Mouse (Mus musculus) heart, embryonic 11.5 days (tissue): ENCODE data around the gene Commd1. TPM values are rescaled to one million over a fixed set of nuclear protein-coding genes. Genes with fewer than 3 reads are reported as not detected.

ENCODE experiments used
- ATAC-seq: fragments of 200-750 bp; cut with Nextera tagmentation; replicated peaks from 2 replicates; pipeline ENCODE4 v1.8.0; 2017; ENCODE audit warnings: moderate library complexity; ENCODE audit not compliant: insufficient number of reproducible peaks, low FRiP score, low TSS enrichment
- H3K27ac ChIP-seq: fragments of 300-500 bp; sonication (generic); 2 replicates; pipeline ENCODE4 v1.5.1; 2014; ENCODE audit warnings: mild to moderate bottlenecking, low read depth, low read length
- H3K27me3 ChIP-seq: fragments of 300-500 bp; sonication (generic); 2 replicates; pipeline ENCODE4 v1.6.1; 2014; ENCODE audit warnings: mild to moderate bottlenecking, low read length, mixed read lengths; ENCODE audit not compliant: control insufficient read depth, insufficient read depth
- H3K36me3 ChIP-seq: fragments of 300-500 bp; sonication (generic); 2 replicates; pipeline ENCODE4 v1.6.1; 2014; ENCODE audit warnings: mild to moderate bottlenecking, low read length, moderate library complexity, mixed read lengths; ENCODE audit not compliant: control insufficient read depth, insufficient read depth
- H3K4me1 ChIP-seq: fragments of 300-500 bp; sonication (generic); 2 replicates; pipeline ENCODE4 v1.6.1; 2014; ENCODE audit warnings: low read length; ENCODE audit not compliant: control insufficient read depth, insufficient read depth
- H3K4me2 ChIP-seq: fragments of 300-500 bp; sonication (generic); 2 replicates; pipeline ENCODE4 v1.6.1; 2014; ENCODE audit warnings: mild to moderate bottlenecking, moderate library complexity
- H3K4me3 ChIP-seq: fragments of 300-500 bp; sonication (generic); 2 replicates; pipeline ENCODE4 v1.5.1; 2014; ENCODE audit warnings: low read depth, low read length
- H3K9ac ChIP-seq: fragments of 300-500 bp; sonication (generic); 2 replicates; pipeline ENCODE4 v1.6.1; 2014; ENCODE audit warnings: mild to moderate bottlenecking, low read depth, low read length, moderate library complexity
- H3K9me3 ChIP-seq: fragments of 300-500 bp; sonication (generic); replicated peaks from 2 replicates; pipeline ENCODE4 v1.6.1; 2016; ENCODE audit warnings: low read length; ENCODE audit not compliant: control insufficient read depth
- WGBS: fragments of 180-500 bp; shearing (Covaris S2); extraction: QIAGEN DNeasy Blood & Tissue Kit; methylation state at CpG from one replicate; pipeline ENCODE4 v1.1.7; 2014; ENCODE audit not compliant: insufficient replicate concordance; 5-methylcytosine and 5-hydroxymethylcytosine counted together
- polyA plus RNA-seq: library from polyadenylated mRNA; unstranded; fragments of >200 nt; fragmentation: Nextera tagmentation; extraction: Ambion mirVana; gene quantifications from 2 replicates; pipeline ENCODE4 v1.2.1, GENCODE M21; 2014

Commd1 gene
- polyA plus RNA-seq, 1 experiment from 2014 or later = 355 TPM

DNA sequence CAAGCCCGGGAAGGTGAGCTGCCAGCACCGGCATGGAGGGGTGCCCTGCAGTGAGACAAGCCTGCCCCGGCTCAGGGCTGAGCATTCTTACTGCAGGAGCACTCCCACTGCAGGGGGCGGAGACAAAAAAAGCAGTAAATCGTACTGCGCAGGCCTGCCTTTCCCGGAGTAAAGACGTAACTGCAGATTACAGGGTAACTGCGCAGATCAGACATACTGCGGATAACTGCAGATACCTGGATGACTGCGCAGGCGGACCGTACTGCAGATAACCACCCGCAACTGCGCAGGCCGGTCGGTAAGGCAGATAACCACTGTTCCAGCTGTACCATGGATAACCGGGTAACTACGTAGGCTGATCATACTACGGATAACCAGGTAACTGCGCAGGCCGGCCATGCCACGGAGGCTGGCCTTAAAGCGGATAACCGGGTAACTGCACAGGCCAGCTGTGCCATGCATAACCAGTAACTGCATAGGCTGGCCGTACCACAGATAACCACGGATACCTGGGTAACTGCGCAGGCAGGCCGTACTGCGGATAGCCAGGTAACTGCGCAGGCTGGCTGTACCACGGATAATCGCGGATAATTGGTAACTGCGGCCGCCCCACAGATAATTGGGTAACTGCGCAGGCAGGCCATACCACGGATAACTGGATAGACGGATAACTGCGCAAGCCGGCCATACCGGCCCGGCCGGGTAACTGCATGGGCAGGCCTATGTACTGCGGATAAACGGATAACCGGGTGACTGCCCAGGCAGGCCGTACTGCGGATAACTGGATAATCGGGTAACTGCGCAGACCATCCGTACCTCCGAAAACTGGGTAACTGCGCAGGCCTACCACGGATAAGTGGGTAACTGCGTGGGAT, 10.1 kb downstream of the Commd1 start, which contains the start of gene Zrsr1:
Zrsr1 (plus strand) TSS at position 171 of the 875 bp plus-strand sequence.
- Histone ChIP-seq H3K9ac (peak within 1 kb of the TSS; percentile 67), H3K4me2 (peak within 1 kb of the TSS; percentile 78), H3K27ac (peak within 1 kb of the TSS; percentile 70), H3K27me3 (no peaks in the 10 kb centered on the region), H3K9me3 (peaks cover 16% of the 10 kb centered on the region), H3K4me1 (0 out of 2 replicates have a peak, but pooled peaks cover 3% of the 10 kb centered on the region), H3K36me3 (peaks cover 9% of the 10 kb centered on the region; the same call in 1 of the 2 replicates), H3K4me3 (peak within 1 kb of the TSS; percentile 62)
- 50% methylated on average over 56 of the region's 56 CpGs for WGBS
- ATAC-seq = peak; percentile 83

- Histone ChIP-seq H3K36me3 (peaks cover 9% of the 10 kb centered on the region; the same call in 1 of the 2 replicates), H3K27me3 (no peaks in the 10 kb centered on the region), H3K9me3 (peaks cover 20% of the 10 kb centered on the region), H3K27ac (no peak overlapping the region), H3K4me3 (no peak overlapping the region), H3K9ac (no peak overlapping the region), H3K4me2 (no peak overlapping the region), H3K4me1 (0 out of 2 replicates have a peak, but pooled peaks cover 3% of the 10 kb centered on the region)
- ATAC-seq = no peak
- 79% methylated on average over 1 of the region's 1 CpGs for WGBS
These were observed 11.6 kb downstream of the Commd1 start for GRCm38 (mm10) chr11:22970546-22970945.

GRCm38 (mm10) chr11:22969486-22969885, 12.7 kb downstream of the Commd1 start:
- Histone ChIP-seq H3K36me3 (peaks cover 9% of the 10 kb centered on the region; the same call in 1 of the 2 replicates), H3K27ac (no peak overlapping the region), H3K27me3 (no peaks in the 10 kb centered on the region), H3K4me2 (no peak overlapping the region), H3K9me3 (peaks cover 20% of the 10 kb centered on the region), H3K4me1 (0 out of 2 replicates have a peak, but pooled peaks cover 3% of the 10 kb centered on the region), H3K9ac (no peak overlapping the region), H3K4me3 (no peak overlapping the region)
- WGBS = 68% methylated on average over 6 of the region's 6 CpGs
- no peak for ATAC-seq

- Histone ChIP-seq H3K36me3 (peaks cover 2% of the 10 kb centered on the region; the same call in 1 of the 2 replicates), H3K9me3 (peaks cover 5% of the 10 kb centered on the region; the same call in 1 of the 2 replicates), H3K27ac (no peak overlapping the region), H3K4me1 (no peaks in the 10 kb centered on the region), H3K4me3 (no peak overlapping the region), H3K9ac (no peak overlapping the region), H3K4me2 (no peak overlapping the region), H3K27me3 (no peaks in the 10 kb centered on the region)
- ATAC-seq = no peak
- 75% methylated on average over 4 of the region's 4 CpGs for WGBS
These were observed 16.7 kb downstream of the Commd1 start for GRCm38 (mm10) chr11:22965503-22965902.

GRCm38 (mm10) chr11:22964401-22964800, 17.8 kb downstream of the Commd1 start:
- no peak for ATAC-seq
- no peak overlapping the region for H3K9ac ChIP-seq
- H3K4me3 ChIP-seq = no peak overlapping the region
- 0 out of 2 replicates have a peak, but pooled peaks cover 4% of the 10 kb centered on the region for H3K9me3 ChIP-seq
- WGBS = 73% methylated on average over 4 of the region's 4 CpGs
- H3K4me2 ChIP-seq = no peak overlapping the region
- H3K4me1 ChIP-seq = no peaks in the 10 kb centered on the region
- H3K27me3 ChIP-seq = no peaks in the 10 kb centered on the region
- no peak overlapping the region for H3K27ac ChIP-seq
- peaks cover 2% of the 10 kb centered on the region; the same call in 1 of the 2 replicates for H3K36me3 ChIP-seq

GRCm38 (mm10) chr11:22962101-22962500, 20.1 kb downstream of the Commd1 start:
- Histone ChIP-seq H3K27me3 (no peaks in the 10 kb centered on the region), H3K27ac (no peak overlapping the region), H3K9me3 (0 out of 2 replicates have a peak, but pooled peaks cover 4% of the 10 kb centered on the region), H3K4me3 (no peak overlapping the region), H3K4me1 (no peaks in the 10 kb centered on the region), H3K9ac (no peak overlapping the region), H3K36me3 (no peaks in the 10 kb centered on the region), H3K4me2 (no peak overlapping the region)
- WGBS = 74% methylated on average over 1 of the region's 1 CpGs
- ATAC-seq = no peak

DNA sequence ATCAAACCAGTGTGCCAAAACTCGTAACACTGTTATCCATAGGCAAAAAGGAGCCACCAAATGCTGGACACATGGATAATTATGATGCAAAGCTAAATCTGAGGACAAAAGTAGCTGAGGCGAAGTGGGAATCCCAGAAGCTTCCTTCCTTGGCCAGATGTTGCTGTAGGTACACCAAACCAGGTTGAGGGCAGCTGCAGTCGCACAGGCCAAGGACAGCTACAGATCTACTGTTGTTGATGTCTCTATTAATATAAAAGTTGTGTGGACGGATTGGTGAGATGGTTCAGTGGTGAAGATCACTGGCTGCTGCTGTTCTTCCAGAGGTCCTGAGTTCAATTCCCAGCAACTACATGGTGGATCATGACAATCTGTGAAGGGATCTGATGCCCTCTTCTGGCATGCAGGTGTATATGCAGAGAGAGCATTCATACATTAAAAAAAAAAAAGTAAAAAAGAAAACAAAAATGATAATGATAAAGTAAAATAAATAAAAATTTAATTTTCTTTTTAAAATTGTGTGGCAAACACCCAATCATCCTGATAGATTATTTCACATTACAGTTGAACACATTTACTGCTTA, 24.3 kb downstream of the Commd1 start:
- H3K4me1 ChIP-seq = no peaks in the 10 kb centered on the region
- H3K27me3 ChIP-seq = no peaks in the 10 kb centered on the region
- ATAC-seq = no peak
- no peaks in the 10 kb centered on the region for H3K36me3 ChIP-seq
- WGBS = 81% methylated on average over 4 of the region's 4 CpGs
- H3K4me2 ChIP-seq = no peak overlapping the region
- no peak overlapping the region for H3K27ac ChIP-seq
- no peak overlapping the region for H3K9ac ChIP-seq
- no peaks in the 10 kb centered on the region for H3K9me3 ChIP-seq
- no peak overlapping the region for H3K4me3 ChIP-seq

- no peak overlapping the region for H3K4me2 ChIP-seq
These were observed 25.4 kb downstream of the Commd1 start for GRCm38 (mm10) chr11:22956830-22957229.

More at GRCm38 (mm10) chr11:22956830-22957229, 25.4 kb downstream of the Commd1 start:
- Histone ChIP-seq H3K9ac (no peak overlapping the region), H3K4me1 (no peaks in the 10 kb centered on the region), H3K27ac (no peak overlapping the region), H3K36me3 (no peaks in the 10 kb centered on the region), H3K9me3 (no peaks in the 10 kb centered on the region), H3K4me3 (no peak overlapping the region), H3K27me3 (no peaks in the 10 kb centered on the region)
- ATAC-seq = 0 out of 2 replicates have a peak, but pooled peaks have one; percentile 42
- WGBS = 67% methylated on average over 4 of the region's 4 CpGs
